ENCODE assay signal across 8 mouse cellular contexts in the genomic region with DNA sequence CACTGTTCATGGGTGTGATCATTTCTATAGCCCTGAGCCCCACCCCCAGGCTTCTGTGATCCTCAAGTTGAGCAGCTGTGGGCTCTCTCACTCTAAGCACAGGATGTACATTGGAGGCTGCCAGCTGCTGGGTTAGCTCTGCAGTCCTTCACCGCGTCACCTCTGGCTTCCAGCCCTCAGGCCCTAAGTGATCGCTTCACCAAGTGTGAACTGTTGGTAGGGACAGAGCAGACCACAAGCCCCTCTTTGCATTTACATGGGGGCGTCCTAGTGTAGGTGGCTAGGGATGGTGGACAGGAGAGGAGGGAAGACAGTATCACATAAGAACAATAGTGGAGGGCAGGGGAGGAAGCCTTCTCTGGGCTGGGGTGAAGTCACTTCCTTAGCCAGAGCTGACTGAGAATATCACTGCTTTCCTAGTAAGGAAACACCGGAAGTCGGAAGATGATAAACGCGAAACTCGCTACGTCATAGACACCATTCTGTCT. TPM values are rescaled to one million over a fixed set of nuclear protein-coding genes. Genes with fewer than 3 reads are reported as not detected.
DNase-seq lines count a peak whose midpoint lies in the region; ATAC-seq lines count a peak whose summit lies in the region.

No protein-coding gene starts in this region.

- H3K4me2 ChIP-seq in heart, embryonic 11.5 days, result no peak overlapping the region
- no peak overlapping the region for H3K4me2 ChIP-seq in limb, embryonic 13.5 days (replicated peaks)

- no peak overlapping the region for H3K4me3 ChIP-seq in heart, embryonic 11.5 days (ENCODE audit: low read depth, low read length)
- no peak overlapping the region for H3K4me3 ChIP-seq in limb, embryonic 13.5 days

- H3K27me3 ChIP-seq in heart, embryonic 11.5 days (ENCODE audit: control insufficient read depth, insufficient read depth, low read length), result no peaks in the 10 kb centered on the region
- no peaks in the 10 kb centered on the region for H3K27me3 ChIP-seq in limb, embryonic 13.5 days

- H3K27ac ChIP-seq in heart, embryonic 11.5 days (ENCODE audit: low read depth, low read length), result peak overlapping the region; percentile 66; the same call in 1 of the 2 replicates
- H3K27ac ChIP-seq in limb, embryonic 13.5 days, result peak overlapping the region; percentile 58

- peaks cover 13% of the 10 kb centered on the region for H3K4me1 ChIP-seq in heart, embryonic 11.5 days (ENCODE audit: control insufficient read depth, insufficient read depth, low read length)
- H3K4me1 ChIP-seq in limb, embryonic 13.5 days, result peaks cover 24% of the 10 kb centered on the region

- no peaks in the 10 kb centered on the region for H3K9me3 ChIP-seq in heart, embryonic 11.5 days (replicated peaks; ENCODE audit: control insufficient read depth, low read length)
- H3K9me3 ChIP-seq in limb, embryonic 13.5 days, result no peaks in the 10 kb centered on the region

- H3K36me3 ChIP-seq in heart, embryonic 11.5 days (ENCODE audit: control insufficient read depth, insufficient read depth, low read length), result no peaks in the 10 kb centered on the region
- H3K36me3 ChIP-seq in limb, embryonic 13.5 days, result no peaks in the 10 kb centered on the region

- peak; percentile 21 for DNase-seq in layer of hippocampus, adult 11-12 months (ENCODE audit: low spot score)
- DNase-seq in layer of hippocampus, adult 9-10 months (ENCODE audit: low spot score), result no peak
- peak; percentile 50 to 61 for DNase-seq in spleen, adult 18-20 months
- no peak for DNase-seq in cerebellum, postnatal 10 days
- DNase-seq in right cerebral cortex, postnatal 10 days (ENCODE audit: low spot score in 2 of 2), result no peak
- DNase-seq in ovary, postnatal 36 days (ENCODE audit: low spot score), result no peak

- H3K9ac ChIP-seq in heart, embryonic 11.5 days (ENCODE audit: low read depth, low read length), result no peak overlapping the region
- H3K9ac ChIP-seq in limb, embryonic 13.5 days, result no peak overlapping the region

- 65% methylated on average over 10 of the region's 10 CpGs for WGBS in heart, embryonic 11.5 days (ENCODE audit: insufficient replicate concordance)
- WGBS in limb, embryonic 13.5 days, result 82% methylated on average over 10 of the region's 10 CpGs

- ATAC-seq in heart, embryonic 11.5 days (replicated peaks; ENCODE audit: insufficient number of reproducible peaks, low FRiP score, low TSS enrichment), result peak; percentile 40; the same call in 1 of the 2 replicates
- ATAC-seq in limb, embryonic 13.5 days (ENCODE audit: low FRiP score, low read depth), result peak; percentile 49

RNA-seq across cellular contexts. Expression of gene Lrrc8d, which starts 50.2 kb away (rescaled TPM):
- 8.3 and 8.4 TPM in 2 replicates for polyA plus RNA-seq in heart, embryonic 11.5 days (2014; fragmentation: Nextera tagmentation; extraction: Ambion mirVana)
- polyA plus RNA-seq in limb, embryonic 13.5 days (2015; fragmentation: Nextera tagmentation; extraction: Ambion mirVana), result 16.2 and 17.0 TPM in 2 replicates

Comparison
In these comparisons a context has a peak if more than half of its experiments do, and no peak if none do; other contexts are left out.
1. DNase-seq: peak in layer of hippocampus, adult 11-12 months (single experiment) and spleen, adult 18-20 months (2 of 2); none in layer of hippocampus, adult 9-10 months (single experiment), cerebellum, postnatal 10 days (0 of 2), right cerebral cortex, postnatal 10 days (0 of 2) and ovary, postnatal 36 days (single experiment).